Mouse (Mus musculus): ENCODE results near the gene Shtn1.

Shtn1 gene

DNA sequence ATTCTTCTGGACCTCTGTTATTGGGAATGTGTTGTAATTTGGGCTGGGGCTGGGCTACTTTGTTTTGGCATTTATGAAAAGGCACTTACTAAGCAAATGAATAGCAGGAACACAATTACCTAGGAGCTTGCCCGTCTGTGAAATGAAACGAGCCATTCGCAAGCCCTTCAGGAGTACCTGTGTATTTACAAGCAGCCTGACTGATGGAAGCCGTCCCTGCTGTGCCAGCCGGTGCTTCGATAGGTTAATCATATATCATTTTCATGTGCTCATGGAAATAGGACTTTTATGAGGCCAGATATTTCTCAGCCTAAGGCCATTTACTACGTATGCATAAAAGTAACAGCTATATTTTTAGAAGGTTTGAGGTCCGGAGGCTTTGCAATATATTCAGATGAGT, 112.9 kb downstream of the Shtn1 start:
- no peak for DNase-seq

DNA sequence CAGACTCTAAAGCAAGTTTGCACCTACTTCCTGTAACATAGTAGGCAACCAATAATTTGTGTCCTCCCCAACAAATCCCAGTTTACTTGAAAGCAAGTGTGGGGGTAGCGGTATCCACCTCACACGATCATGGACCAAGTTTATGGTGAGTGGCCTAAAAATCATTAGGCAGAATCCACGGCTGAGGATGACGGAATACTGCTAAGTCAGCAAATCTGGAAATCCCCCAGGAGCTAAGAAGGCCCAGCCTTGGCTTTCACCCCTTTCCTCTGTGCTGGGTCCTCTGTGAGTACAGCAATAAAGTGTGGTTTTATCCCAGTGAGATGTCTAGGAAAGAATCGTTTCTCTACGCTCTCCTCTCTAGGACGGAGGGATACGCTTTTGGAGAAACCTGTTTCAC, 121.1 kb downstream of the Shtn1 start:
- DNase-seq: no peak

DNA sequence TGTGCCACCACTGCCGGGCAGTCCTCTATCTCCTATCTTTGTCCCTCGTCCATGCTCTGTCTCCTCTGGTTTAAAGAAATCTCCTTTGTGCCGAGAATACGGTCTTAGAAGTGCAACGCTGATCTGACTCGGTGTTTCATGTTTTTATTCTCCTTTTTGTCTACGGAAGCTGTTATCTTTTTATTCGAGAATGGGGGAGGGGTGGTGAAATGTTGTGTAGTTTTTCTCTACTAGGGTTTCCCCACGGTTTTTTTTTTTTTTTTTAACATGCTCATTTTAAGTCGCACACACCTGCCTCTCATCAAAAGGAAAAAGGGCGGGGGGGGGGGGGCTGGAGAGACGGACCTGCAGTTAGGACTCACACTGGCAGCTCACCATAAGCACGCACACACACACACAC, 123.7 kb downstream of the Shtn1 start:
- no peak for DNase-seq

DNA sequence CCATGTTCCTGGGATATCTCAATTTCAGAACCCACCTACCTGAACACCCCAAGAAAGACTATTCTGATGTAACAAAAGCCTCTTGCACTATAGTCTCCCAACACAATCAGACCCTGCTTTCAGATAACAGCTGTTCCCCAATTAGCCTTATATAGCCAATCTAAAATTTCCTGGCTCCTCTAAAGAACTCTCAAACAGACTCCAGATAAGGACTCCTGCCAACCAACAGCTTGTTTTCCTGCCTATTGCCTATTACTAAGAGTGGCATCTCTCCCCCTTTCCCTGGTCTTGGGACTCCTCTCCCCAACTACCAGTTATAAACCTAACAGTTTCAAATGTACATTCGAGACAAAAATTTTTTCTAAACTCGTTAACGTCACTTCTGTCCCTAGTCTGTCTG, 124.4 kb downstream of the Shtn1 start:
- DNase-seq: no peak

DNA sequence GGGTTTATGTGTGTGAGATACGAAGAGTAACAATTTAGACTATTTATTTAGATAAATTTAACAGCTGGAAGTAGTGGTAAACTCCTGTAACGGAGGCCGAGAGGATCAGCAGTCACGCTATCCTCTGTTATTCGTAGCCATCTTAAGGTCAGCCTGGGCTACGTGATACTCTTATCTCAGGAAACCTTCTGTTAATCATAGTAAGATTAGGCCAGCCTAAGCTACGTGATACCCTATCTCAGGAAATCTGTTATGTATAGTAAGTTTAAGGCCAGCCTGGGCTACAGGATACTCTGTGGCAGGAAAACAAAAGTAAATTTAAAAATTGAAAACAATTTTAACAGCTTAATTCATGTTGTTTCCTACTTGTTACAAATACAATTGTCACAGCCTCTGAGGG, 129.9 kb downstream of the Shtn1 start:
- DNase-seq: no peak

DNA sequence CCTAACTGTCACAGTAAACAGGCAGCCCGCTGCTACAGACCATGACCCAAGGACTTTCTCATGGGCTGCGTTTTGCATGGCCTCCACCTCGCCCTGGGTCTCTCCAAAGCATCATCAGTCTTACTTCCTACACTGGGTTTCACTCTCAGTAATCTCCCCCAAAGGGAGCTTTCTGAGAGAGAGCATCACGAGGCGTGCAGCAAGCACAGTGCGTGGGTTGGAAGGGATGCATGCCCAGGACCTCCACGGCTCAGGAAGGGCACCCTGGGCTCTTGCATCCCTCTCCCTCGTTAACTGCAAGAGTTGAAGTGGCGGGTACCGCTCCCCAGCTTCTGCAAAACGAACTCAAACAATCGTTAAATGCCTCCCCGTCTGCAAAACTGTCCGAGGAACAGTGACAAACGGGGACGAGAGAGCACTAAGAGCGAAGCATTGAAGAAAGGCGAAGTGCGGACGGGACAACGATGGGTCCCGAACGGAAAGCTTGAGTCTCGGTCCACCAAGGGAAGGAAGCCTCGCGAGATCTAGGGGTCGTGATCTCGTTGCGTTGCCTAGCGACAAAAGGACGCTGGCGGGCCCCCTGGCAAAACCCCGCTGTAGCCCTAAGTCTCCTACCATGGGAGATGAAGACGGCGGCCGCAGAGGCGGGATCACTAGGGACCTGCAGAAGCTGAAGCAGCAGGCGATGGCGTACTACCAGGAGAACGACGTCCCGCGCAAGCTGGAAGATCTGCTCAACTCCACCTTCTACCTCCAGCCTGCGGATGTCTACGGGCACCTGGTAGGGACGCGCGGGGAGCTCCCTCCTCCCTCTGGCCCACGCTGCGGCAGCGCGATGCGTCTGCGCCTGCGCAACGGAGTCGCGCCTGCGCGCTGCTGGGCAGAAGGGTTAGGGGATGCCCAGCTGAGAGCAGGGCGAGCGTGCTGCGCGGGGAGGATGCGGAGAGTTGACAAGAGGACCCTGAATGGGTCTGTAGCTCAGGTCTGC, 132.8 kb downstream of the Shtn1 start, which contains the start of the genes Eno4 and Hspa12a:
Gene Eno4, plus strand, starts transcription at position 585 of the 988 bp plus-strand sequence.
Gene Hspa12a, minus strand, starts transcription at position 814 of the 988 bp plus-strand sequence.
- DNase-seq: peak; percentile 93 to 96

DNA sequence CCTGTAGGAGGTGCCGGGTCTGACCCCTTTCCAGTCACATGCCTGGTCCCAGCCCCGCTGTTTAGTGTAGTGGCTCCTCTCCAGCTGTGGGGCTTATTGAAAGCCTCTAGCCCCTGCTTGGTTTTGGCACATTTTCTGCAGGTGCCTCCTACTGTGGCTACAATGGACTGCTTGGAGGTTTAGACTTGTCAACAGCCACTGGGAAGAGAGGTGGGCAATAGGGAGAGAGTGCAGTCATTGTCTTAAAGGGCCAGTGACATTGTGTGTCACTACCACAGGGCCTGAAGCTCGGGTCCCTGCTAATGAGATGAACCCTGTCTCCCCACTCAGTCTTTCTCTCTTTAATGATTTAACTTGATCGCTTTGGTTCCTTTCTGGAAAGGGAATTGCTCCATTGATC, 142.8 kb downstream of the Shtn1 start:
- no peak for DNase-seq

DNA sequence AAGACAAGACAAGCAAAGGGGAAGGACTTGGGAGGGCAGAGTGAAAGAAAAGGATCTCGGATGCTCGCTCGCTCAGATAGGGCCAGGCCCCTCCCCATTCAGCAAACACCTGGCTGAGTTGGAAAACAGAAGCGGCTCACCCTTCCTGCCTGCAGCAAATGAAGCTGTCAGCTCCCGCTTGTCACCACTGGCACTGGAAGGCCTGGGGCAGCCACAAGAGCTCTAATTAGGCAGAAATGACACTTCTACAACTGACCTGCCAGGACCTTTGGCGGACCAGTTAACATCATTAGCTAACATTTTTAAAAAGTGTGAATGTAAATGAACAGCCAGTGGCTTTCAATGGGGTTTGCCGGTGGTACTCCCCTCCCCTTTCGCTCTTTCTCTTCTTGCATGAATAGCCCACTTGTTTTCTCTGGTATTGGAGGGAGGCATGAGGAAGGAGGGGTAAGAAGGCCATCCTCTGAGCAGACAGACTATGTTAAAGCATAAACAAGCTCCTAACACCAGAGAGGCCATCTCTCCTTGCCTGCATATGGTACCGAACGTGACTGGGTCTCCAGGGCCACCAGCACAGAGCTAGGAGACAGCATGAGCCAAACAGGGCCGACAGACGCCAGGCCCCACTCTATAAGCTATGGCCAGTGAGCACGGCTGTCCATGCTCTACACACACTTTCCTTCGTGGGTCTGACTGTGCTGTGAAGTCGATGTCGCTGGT, 144.7 kb downstream of the Shtn1 start:
- DNase-seq: no peak
